Mouse (Mus musculus) frontal cortex, postnatal 36 days (tissue): ENCODE data around the gene Unc13b.

ENCODE experiments used
- DNase-seq, 2 experiments: peaks; one replicate each; pipeline ENCODE4 v3.0.0; 2022; ENCODE audit warnings: low spot score in 2 of 2

The Unc13b gene

GRCm38 (mm10) chr4:43058753-43059654, at the start of gene Unc13b:
TSS of gene Unc13b (plus strand) at chr4:43058953.
- peak; percentile 83 to 86 for DNase-seq

DNA sequence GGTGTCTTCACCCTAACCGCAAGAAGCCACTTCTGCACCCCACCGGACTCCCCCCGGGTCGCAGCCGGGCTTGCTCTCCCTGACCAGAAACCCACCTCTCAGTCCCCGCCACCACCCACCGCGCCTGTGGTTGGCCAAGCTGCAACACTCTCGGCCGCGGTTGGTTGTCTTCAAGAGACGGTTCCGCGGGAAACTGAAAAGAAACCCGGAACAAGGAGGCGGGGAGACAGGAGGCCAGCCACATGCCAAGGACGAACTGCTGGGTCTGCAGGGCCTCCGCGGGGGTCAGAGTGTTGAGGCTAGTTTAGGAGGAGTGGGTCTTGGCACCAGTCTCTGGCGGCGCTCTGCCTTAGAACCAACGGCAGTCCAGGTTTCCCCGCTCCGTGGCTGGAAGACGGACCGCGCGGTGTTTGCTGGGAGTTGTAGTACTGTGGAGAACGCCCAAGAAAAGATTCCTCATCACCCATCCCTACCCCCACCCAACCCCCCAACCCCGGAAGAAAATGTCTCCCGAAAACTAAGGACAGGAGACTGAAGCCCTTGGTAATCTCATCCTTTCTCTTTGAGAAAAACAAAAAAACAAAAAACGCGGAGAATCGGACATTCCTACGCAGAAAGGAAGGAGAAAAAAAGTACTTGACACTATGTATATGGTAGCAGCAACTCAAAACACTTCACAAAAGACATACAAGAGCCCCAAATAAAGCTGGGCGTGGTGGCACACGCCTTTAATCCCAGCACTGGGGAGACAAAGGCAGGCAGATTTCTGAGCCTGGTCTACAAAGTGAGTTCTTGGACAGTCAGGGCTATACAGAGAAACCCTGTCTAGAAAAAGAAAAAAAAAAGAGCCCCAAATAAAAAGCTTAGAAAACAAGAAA, 48.4 kb upstream of the Unc13b start, which contains the start of gene Fancg:
Gene Fancg, minus strand, starts transcription at position 346 of the 878 bp plus-strand sequence.
- peak; percentile 85 to 88 for DNase-seq

- no peak for DNase-seq
These were observed 46.7 kb upstream of the Unc13b start for GRCm38 (mm10) chr4:43012091-43012490.

- DNase-seq, result no peak
These were observed 40.6 kb upstream of the Unc13b start for GRCm38 (mm10) chr4:43018156-43018555.

DNA sequence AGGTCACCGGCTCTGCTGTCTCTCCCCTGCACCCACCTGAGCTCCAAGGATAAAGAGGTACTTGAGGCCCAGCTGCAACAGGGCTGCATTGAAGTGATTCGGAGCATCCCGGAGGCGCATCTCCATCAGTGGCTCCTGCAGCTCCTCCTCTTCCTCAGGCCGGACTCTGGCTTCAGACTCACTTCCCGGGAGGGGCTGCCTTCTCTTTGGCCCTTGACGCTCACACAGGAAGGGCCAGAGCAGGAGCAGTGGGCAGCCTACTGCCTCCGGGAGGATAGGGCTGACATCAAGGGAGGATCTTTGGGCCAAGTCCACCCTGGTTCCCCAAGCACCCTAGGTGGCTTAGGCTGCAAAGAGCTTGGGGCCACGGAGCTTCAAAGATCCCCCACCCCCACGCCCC, 39.6 kb upstream of the Unc13b start:
- DNase-seq, result no peak

DNA sequence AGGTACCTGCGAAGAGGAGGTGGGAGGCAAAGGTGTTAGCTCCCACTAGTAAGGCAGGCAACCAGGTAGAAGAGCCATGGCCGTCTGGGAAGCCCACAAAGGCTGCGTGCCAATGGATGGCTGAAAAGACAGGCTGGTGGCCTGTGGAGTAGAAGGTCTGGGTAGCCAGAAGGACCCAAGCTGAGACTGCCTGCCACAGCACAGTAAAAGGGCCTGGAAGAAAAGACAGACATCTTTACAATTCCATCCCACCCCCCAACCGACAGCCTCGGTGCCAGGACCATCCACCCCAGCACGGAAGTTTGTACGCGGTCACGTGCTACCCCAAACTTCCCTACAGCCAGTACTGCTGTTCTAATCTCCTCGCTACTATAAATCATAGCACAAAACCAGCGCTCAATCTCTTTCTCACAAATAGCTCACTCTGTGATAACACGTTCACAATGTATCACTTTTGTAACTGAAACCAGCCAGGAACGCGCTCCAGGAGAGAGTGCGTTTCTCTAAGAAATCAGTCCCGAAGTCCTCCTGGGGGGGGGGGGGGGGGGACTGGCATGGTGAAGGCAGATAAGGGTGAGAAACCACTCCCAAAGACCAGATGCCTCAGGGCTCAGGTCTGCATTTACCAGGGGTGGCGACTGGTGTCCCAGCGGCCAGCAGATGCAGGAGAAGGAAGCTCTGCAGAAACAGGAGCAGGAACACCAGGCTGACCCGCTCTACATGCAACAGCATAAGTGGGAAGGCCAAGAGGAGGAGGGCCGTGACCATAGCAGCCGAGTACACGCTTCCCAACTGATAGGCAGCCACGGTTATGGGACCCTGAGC, 38.9 kb upstream of the Unc13b start:
- DNase-seq, result no peak

DNA sequence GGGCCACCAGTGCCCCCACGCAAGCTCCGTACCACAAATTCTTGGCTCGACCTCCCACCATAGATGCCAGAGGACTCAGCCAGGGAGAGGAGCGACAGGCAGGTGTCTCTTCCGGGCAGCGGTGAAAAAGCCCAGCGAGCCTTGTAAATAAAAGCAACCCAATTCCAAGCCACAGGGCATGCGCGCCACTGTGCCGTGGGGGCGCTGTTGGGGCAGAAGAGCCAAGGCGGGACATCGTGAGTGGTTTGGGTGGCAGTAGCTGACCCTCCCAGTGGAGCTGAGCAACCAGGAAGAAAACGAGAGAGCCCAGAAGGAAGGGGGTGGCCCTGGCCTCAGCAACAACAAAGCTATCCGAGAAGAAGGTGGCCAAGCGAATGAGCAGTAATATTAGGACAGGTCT, 37.9 kb upstream of the Unc13b start:
- DNase-seq, result no peak

GRCm38 (mm10) chr4:43021341-43021740, 37.4 kb upstream of the Unc13b start:
- no peak for DNase-seq

DNA sequence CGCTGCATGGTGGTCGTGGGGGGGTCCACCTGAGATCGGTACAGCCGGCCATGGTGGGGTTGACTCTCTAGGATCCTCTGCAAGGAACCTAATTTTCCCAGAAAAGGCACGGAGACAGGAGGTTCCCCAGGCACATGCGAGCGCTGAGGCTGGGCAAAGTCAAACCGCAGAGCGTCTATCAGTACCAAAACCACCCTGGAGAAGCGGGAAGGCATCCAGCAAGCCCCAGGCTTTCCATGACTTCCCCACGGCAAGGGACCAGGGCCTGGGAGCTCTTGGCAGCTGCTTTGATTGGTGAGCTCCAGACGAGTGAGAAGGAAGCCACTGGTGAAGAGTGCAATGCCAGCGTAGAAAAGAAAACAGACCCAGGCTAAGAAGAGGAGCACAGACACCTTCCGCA, 34.1 kb upstream of the Unc13b start:
- DNase-seq, result no peak

- DNase-seq, result peak; percentile 94 to 96
These were observed 33.4 kb upstream of the Unc13b start, which contains the start of gene Pigo for GRCm38 (mm10) chr4:43025084-43025960. TSS of gene Pigo (minus strand) at chr4:43025819.

GRCm38 (mm10) chr4:43029121-43029520, 29.6 kb upstream of the Unc13b start:
- DNase-seq, result no peak

DNA sequence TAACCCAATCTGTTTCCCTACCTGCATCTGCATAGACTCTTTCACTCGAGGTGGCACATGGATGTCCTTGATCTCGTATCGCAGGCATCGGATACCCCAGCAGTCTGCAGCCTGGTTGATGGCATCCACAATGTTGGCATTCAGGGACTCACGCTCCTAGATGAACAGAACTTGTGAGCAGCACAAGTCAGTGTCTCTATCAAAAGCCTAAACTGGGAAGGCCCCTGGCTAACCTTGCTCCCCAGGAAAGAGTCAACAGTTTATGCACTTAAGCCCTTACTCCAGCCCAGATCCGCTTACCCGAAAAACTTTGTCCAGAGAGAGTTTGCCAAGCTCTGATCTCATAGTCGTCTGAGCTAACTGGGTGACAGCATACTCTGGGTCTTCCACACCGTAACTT, 29.0 kb upstream of the Unc13b start:
- DNase-seq, result no peak

DNA sequence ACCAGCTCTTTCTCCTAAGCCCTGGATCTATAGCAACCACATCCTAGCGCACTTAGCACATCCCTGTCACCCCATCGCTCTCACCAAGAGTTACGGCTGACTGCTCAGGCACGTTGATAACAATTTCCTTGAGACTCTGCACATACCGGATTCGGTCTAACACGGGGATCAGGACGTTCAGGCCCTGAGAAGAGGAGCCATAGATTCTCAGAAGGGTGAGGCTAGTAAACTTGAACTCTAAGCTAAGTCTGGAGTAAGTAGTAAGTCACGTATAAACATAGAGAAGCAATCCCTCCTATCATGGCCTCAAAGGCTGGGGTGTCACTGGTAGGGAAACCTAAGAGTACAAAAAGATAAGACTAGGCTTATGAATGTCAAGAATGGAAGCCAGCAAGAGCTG, 28.4 kb upstream of the Unc13b start:
- no peak for DNase-seq

DNA sequence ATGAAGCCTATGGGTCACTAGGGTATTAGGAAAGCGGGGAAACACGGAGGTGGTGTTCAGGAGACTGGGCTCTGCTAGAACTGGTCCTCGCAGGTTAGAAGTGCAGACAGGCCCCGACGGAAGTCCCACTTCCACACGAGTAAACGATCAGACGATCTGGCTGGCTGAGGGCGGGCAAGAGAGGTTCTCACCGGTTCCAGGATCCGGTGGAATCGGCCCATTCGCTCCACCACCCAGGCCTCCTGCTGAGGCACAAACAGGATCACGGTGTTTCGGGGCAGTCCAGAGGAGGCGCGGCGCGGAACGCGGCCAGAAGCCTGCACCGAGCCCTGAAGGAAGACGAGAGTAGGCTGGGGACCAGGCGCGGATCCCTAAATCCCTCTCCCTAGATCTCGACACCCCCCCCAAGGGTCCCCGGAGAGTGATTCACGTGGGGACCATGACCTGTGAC, 27.9 kb upstream of the Unc13b start:
- no peak for DNase-seq

DNA sequence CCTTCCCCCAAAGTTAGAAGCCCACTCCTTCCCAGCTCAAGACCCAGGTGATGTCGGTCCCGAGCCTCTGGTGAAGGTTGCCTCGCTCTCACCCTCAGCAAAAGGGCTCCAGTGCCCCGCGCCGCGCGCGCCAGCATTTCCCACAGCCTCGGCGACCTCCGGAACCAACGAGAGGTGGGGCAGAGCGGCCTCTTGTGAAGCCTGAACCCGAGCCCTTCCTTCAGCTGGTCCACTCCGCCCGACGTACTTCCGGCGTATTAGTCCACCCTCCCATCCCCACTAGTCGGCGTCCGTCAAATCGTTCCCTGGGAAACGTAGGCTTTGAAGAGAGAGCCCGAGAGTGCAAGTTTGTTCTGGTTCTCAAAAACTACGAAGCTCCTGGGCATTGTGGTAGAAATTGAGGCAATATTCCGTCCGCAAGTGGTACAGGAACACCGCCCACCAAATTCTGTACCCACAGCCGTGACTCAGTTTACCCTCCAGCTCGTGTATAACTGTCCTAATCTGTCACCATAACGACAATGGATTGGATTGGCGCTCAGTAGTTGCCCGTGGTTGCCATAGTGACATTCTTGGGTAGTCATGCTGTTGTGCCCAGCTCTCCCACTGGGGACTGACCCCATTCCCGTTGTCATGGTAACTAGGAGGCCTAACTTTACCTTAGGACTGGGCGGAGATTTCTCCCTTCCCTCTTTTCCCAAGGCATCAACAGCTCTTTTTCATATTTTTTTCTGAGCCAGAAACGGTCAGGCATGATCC, 27.3 kb upstream of the Unc13b start, which contains the start of gene Stoml2:
Gene Stoml2, minus strand, starts transcription at position 474 of the 759 bp plus-strand sequence.
- peak; percentile 91 to 95 for DNase-seq

GRCm38 (mm10) chr4:43032501-43032900, 26.3 kb upstream of the Unc13b start:
- no peak for DNase-seq

- no peak for DNase-seq
These were observed 25.3 kb upstream of the Unc13b start for GRCm38 (mm10) chr4:43033481-43033880.

- no peak for DNase-seq
These were observed 22.9 kb upstream of the Unc13b start for GRCm38 (mm10) chr4:43035851-43036250.

- DNase-seq, result no peak
These were observed 22.4 kb upstream of the Unc13b start for GRCm38 (mm10) chr4:43036356-43036755.
